Mouse (Mus musculus) heart, postnatal 0 days (tissue): ENCODE results near the gene Pias1. TPM values are rescaled to one million over a fixed set of nuclear protein-coding genes. Genes with fewer than 3 reads are reported as not detected.
"Not testable (repeated sequence)": the region's sequence is repeated elsewhere in the genome, so short reads cannot be mapped to it uniquely, and the experiment has no call there.

Experiments
- ATAC-seq: fragments of 200-750 bp; cut with Nextera tagmentation; 2 replicates; pipeline ENCODE4 v1.8.0; 2017; ENCODE audit warnings: low read depth, moderate number of reproducible peaks, moderate library complexity; ENCODE audit not compliant: insufficient read depth
- DNase-seq: peaks from one replicate; pipeline ENCODE4 v3.0.0-alpha.2; 2016; ENCODE audit warnings: low spot score
- H3K27ac ChIP-seq: fragments of 300-500 bp; sonication (generic); 2 replicates; pipeline ENCODE4 v1.5.1; 2014; ENCODE audit warnings: low read depth, mild to moderate bottlenecking
- H3K27me3 ChIP-seq: fragments of 300-500 bp; sonication (generic); 2 replicates; pipeline ENCODE4 v1.6.1; 2014; ENCODE audit warnings: low read length, mixed read lengths; ENCODE audit not compliant: control insufficient read depth, insufficient read depth
- H3K36me3 ChIP-seq: fragments of 300-500 bp; sonication (generic); replicated peaks from 2 replicates; pipeline ENCODE4 v1.6.1; 2014; ENCODE audit warnings: low read length, mixed read lengths; ENCODE audit not compliant: control insufficient read depth, insufficient read depth
- H3K4me1 ChIP-seq: fragments of 300-500 bp; sonication (generic); 2 replicates; pipeline ENCODE4 v1.6.1; 2014; ENCODE audit warnings: antibody characterized with exemption; ENCODE audit not compliant: control insufficient read depth, insufficient read depth
- H3K4me2 ChIP-seq: fragments of 300-500 bp; sonication (generic); 2 replicates; pipeline ENCODE4 v1.6.1; 2014; ENCODE audit warnings: low read depth, mild to moderate bottlenecking, low read length, moderate library complexity
- H3K4me3 ChIP-seq: fragments of 300-500 bp; sonication (generic); 2 replicates; pipeline ENCODE4 v1.5.1; 2014; ENCODE audit warnings: low read depth, low read length
- H3K9ac ChIP-seq: fragments of 300-500 bp; sonication (generic); replicated peaks from 2 replicates; pipeline ENCODE4 v1.6.1; 2014; ENCODE audit warnings: low read depth, low read length, mixed read lengths
- H3K9me3 ChIP-seq: fragments of 300-500 bp; sonication (generic); replicated peaks from 2 replicates; pipeline ENCODE4 v1.6.1; 2016; ENCODE audit warnings: low read length; ENCODE audit not compliant: control insufficient read depth
- CTCF ChIP-seq: IDR thresholded peaks from 2 replicates; pipeline ENCODE4 v1.5.1; 2016; ENCODE audit warnings: antibody characterized with exemption, control low read depth, low read depth
- EP300 ChIP-seq: IDR thresholded peaks from 2 replicates; pipeline ENCODE4 v1.6.1; 2016; ENCODE audit warnings: antibody characterized with exemption, low read depth
- whole genome bisulfite sequencing: fragments of 180-500 bp; shearing (Covaris S2); extraction: QIAGEN DNeasy Blood & Tissue Kit; methylation state at CpG from one replicate; pipeline ENCODE4 v1.1.7; 2014; 5-methylcytosine and 5-hydroxymethylcytosine counted together
- polyA plus RNA-seq: library from polyadenylated mRNA; unstranded; fragments of >200 nt; fragmentation: Nextera tagmentation; extraction: Ambion mirVana; gene quantifications from 2 replicates; pipeline ENCODE4 v1.2.1, GENCODE M21; 2015
- total RNA-seq: library from RNA; depleted of rRNA; stranded (reverse); fragments of >200 nt; gene quantifications from 2 replicates; pipeline ENCODE4 v1.2.3, GENCODE M21; 2014; ENCODE audit warnings: low replicate concordance

Pias1 gene
- total and polyA plus RNA-seq, 2 experiments from 2014 or later: 20.5 to 25.1 TPM

DNA sequence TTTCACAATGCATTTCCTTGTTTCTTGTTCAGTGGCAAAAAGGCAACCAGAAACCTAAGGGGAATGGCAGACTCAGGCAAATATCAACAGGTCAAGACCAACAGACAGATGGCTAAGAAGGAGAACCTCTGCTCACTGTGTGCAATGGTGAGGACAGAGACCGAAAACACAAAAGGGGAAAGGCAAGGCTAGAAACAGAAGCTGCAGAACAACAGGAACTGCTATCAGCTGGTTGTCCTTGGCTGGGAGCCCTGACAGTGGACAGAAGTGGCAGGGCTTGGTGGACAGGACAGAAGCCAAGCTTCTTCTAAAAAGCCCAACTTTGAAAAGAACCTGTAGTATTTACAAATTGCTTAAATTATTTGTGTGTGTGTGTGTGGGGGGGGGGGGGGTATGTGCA, 93.2 kb downstream of the Pias1 start:
- DNase-seq (peak; percentile 55), ATAC-seq (no peak)
- Histone ChIP-seq H3K9ac (no peak overlapping the region), H3K36me3 (peaks cover 43% of the 10 kb centered on the region), H3K9me3 (no peaks in the 10 kb centered on the region), H3K4me1 (no peaks in the 10 kb centered on the region), H3K4me2 (no peak overlapping the region), H3K27ac (peak overlapping the region; percentile 41), H3K27me3 (no peaks in the 10 kb centered on the region), H3K4me3 (no peak overlapping the region)
- TF ChIP-seq CTCF (no peak), EP300 (no peak)
- WGBS: 14% methylated on average over 1 of the region's 1 CpGs

DNA sequence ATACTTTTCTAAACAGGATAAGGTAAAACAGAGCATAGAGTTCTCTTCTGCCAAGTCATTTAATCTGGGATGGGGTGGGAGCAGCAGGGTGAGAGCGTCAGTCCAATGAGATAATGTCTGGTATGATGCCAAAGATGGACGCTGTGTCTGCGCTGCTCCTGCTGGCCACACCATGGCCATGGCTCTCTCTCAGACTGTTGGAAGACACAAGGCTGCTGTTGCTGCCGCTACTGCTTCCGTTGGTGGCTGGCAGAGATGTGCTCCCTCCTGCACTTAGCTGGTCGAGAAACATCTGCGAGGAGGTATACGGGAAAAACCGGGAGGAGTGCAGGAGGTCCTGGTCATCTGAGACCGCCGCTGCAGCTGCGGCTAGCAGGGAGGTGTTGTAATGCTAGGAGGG, 105.9 kb downstream of the Pias1 start:
- Histone ChIP-seq H3K27me3 (no peaks in the 10 kb centered on the region), H3K4me1 (peaks cover 9% of the 10 kb centered on the region), H3K4me2 (peak overlapping the region; percentile 26; the same call in 1 of the 2 replicates), H3K27ac (peak overlapping the region; percentile 69), H3K9me3 (no peaks in the 10 kb centered on the region), H3K9ac (no peak overlapping the region), H3K4me3 (no peak overlapping the region), H3K36me3 (peaks cover 57% of the 10 kb centered on the region)
- TF ChIP-seq CTCF: no peak
- TF ChIP-seq EP300: no peak
- WGBS: 44% methylated on average over 12 of the region's 12 CpGs
- ATAC-seq: peak; percentile 87
- DNase-seq: peak; percentile 89

DNA sequence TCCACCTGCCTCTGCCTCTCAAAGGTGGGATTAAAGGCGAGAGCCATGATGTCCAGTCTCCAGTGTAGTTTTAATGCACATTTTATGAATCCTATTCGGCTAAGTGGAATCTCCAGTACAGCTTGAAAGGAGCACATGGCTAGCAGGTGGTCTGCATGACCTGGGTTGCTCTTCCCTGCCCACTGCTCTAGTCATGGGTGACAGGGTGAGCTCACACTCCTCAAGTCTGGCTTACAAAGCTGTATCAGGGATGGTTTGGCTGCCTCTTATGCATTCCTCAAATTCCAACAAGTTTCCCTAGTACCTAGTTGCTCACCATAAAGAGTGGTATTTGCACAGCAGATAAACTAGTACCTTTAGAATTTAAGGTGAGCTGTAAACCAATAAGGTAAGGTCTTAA, 109.9 kb downstream of the Pias1 start:
- peaks cover 22% of the 10 kb centered on the region for H3K36me3 ChIP-seq
- H3K9me3 ChIP-seq: no peaks in the 10 kb centered on the region
- no peak overlapping the region for H3K4me3 ChIP-seq
- no peaks in the 10 kb centered on the region for H3K27me3 ChIP-seq
- H3K4me2 ChIP-seq: no peak overlapping the region
- DNase-seq (no peak), ATAC-seq (peak; percentile 69; the same call in 1 of the 2 replicates)
- 62% methylated on average over 2 of the region's 2 CpGs for WGBS
- no peak overlapping the region for H3K9ac ChIP-seq
- peaks cover 9% of the 10 kb centered on the region for H3K4me1 ChIP-seq
- no peak overlapping the region for H3K27ac ChIP-seq
- TF ChIP-seq EP300: no peak
- TF ChIP-seq CTCF: no peak

DNA sequence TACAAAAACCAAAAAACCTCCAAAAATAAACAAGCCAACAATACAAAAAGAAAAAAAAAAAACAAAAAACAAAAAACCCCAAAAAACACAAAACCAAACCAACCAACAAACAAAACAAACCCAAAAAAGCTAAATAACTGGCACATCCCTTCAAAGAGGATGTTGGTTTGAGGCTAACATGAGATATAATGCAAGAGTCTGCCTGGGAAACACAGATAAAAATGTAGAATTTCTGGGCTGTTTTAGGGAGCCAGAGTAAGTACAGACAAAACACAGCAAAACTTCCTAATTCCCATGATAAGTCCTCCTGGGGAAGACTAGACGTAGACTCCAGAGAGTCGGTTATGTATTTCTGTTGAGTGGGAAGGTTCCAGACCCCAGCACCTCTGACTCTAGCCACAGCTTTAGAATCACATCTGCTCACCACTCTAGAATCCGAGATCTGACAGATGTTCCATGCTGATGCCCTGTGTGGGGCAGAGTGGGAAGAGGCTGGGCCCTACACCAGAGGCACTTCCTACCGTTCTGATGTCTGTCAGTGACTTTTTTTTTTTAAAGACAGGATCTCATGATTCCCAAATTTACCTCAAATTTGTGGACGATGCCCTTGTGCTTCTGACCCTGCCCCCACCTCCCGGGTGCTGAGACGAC, 110.6 kb downstream of the Pias1 start:
- WGBS: 63% methylated on average over 7 of the region's 7 CpGs
- DNase-seq: no peak
- no peak overlapping the region for H3K4me3 ChIP-seq
- H3K27me3 ChIP-seq: no peaks in the 10 kb centered on the region
- no peak for ATAC-seq
- no peaks in the 10 kb centered on the region for H3K9me3 ChIP-seq
- H3K27ac ChIP-seq: no peak overlapping the region
- no peak overlapping the region for H3K9ac ChIP-seq
- TF ChIP-seq CTCF: no peak
- TF ChIP-seq EP300: no peak
- H3K4me1 ChIP-seq: peaks cover 9% of the 10 kb centered on the region
- peaks cover 18% of the 10 kb centered on the region for H3K36me3 ChIP-seq
- no peak overlapping the region for H3K4me2 ChIP-seq

DNA sequence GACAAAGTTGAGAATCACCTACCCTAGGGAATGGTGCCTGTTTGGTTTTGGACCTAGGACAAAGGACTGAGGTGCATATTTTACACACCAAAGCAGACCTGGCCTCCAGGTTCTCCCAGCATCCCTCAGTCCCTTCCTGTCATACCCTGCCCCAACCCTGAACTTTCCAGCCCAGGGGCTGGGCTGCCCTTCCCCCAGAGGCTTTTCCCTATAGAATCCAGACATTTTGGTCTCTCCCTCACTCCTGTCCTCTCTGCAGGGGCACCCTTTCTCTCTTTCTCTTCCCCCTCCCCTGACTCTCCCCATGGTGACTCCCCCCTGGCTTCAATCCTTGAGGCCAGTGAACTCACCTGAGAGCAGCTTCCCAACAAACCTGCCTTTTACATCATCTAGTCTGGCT, 117.0 kb downstream of the Pias1 start:
- no peak overlapping the region for H3K27ac ChIP-seq
- TF ChIP-seq CTCF (no peak), EP300 (no peak)
- no peak for ATAC-seq

DNA sequence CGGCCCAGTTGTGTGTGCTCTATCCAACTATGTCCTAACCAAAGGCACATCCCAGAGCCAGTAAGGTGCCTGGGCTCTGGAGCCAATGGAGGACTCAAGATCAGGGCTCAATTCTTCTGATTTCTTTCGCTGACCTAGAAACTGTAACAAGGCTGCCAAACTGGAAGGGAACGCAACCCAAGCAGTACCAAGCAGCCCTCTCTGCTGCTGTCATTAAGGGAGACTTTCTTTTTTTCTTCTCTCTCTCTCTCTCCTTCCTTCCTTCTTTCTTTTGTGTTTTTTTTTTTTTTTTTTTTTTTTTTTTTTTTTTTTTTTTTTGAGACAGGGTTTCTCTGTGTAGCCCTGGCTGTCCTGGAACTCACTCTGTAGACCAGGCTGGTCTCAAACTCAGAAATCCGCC, 118.5 kb downstream of the Pias1 start:
- H3K9ac ChIP-seq, H3K36me3 ChIP-seq, H3K4me2 ChIP-seq, H3K4me1 ChIP-seq, H3K4me3 ChIP-seq, H3K27me3 ChIP-seq, DNase-seq, H3K27ac ChIP-seq, ATAC-seq, H3K9me3 ChIP-seq: not testable (repeated sequence)
- 87% methylated on average over 4 of the region's 4 CpGs for WGBS

More for the DNA sequence above, 117.0 kb downstream of the Pias1 start:
- H3K27me3 ChIP-seq: no peaks in the 10 kb centered on the region
- no peak overlapping the region for H3K9ac ChIP-seq
- no peak for DNase-seq
- H3K4me3 ChIP-seq: no peak overlapping the region
- H3K36me3 ChIP-seq: no peaks in the 10 kb centered on the region
- no peak overlapping the region for H3K4me2 ChIP-seq
- H3K4me1 ChIP-seq: no peaks in the 10 kb centered on the region
- no peaks in the 10 kb centered on the region for H3K9me3 ChIP-seq
